Mouse (Mus musculus): ENCODE measurements around the gene Gm20388.

DNA sequence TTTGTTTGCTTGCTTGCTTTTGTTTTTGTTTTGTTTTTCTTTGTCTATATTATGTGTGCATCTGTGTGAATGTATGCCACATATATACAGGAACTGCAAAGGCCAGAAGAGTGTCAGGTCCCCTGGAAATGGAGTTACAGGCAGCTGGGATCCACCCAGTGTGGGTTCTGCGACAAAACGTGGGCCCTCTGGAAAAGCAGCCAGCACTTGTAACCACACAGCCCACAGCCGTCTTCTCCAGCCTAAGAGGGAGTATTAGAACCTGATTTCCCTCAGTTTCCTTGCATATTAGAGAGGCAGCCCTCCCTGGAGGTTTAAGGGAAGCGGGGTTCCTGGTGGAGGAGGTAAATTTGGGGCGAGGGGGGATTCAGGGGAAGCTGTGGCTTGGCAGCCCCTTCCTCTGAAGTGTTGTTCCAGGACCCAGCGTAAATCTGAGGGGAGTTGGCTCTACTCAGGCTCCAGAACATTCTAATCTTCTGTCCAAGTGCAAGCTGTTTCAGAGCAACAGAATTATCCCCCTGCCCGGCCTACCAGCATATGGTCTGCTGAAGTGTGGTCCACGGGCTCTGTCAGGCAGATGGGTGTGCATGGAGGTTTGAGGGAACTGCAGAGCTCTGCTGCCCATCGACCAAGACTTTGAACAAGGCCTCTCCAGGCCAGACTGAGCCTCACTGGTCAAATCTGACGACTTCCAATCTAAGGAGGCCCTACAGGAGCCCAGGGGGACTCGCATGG is 392.5 kb downstream of the Gm20388 start:
- no peak for TF ChIP-seq CTCF (IDR thresholded peaks at IDR 0.05; ENCODE audit: low read depth)
- no peak for TF ChIP-seq EP300 (optimal IDR thresholded peaks at IDR 0.05)
